Mouse (Mus musculus) embryonic fibroblast, embryonic 13.5 days (primary cell): ENCODE measurements around the gene Cltc.

ENCODE experiments used
- CTCF ChIP-seq: IDR thresholded peaks from 2 replicates; pipeline ENCODE4 v1.5.1; 2011; ENCODE audit warnings: mild to moderate bottlenecking, control low read depth, low read length, moderate library complexity, borderline replicate concordance; ENCODE audit not compliant: insufficient read depth
- POLR2A ChIP-seq: IDR thresholded peaks from 2 replicates; pipeline ENCODE4 v1.6.1; 2011; ENCODE audit warnings: low read depth, mild to moderate bottlenecking, control low read depth, low read length, moderate library complexity

- TF ChIP-seq POLR2A, result no peak; the same call in none of the 2 replicates
- TF ChIP-seq CTCF, result no peak
Observed at GRCm38 (mm10) chr11:86756156-86757141, 916 bp downstream of the Cltc start.
